Mouse (Mus musculus): ENCODE results near the gene Erbb3. TPM values are rescaled to one million over a fixed set of nuclear protein-coding genes. Genes with fewer than 3 reads are reported as not detected.

Gene Erbb3
- polyA plus RNA-seq, 1 experiment from 2014 or later, result 12.2 TPM

DNA sequence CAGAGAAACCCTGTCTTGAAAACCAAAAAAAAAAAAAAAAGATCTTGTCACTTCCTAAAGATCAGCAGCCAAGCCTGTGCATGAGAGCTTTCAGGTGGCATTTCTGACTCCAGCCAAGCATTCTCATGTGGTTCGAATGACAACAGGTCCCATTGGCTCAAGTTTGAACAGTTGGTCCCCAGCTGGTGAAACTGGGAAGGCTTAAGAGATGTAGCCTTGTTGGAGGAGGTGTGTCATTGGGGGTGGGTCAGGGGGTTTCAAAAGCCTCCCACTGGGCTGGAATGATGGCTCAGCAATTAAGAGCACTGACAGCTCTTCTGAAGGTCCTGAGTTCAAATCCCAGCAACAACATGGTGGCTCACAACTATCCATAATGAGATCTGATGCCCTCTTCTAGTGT lies 12.0 kb upstream of the Erbb3 start:
- H3K9me3 ChIP-seq, result no peaks in the 10 kb centered on the region
- H3K36me3 ChIP-seq (replicated peaks), result no peaks in the 10 kb centered on the region
- H3K4me3 ChIP-seq, result no peak overlapping the region
- peaks cover 6% of the 10 kb centered on the region; the same call in 1 of the 2 replicates for H3K4me1 ChIP-seq
- 94% methylated on average over 1 of the region's 1 CpGs for WGBS
- H3K27ac ChIP-seq (replicated peaks), result no peak overlapping the region
- DNase-seq (ENCODE audit: low spot score), result no peak
- no peaks in the 10 kb centered on the region for H3K27me3 ChIP-seq (replicated peaks; ENCODE audit: low read depth, poor library complexity, severe bottlenecking)

DNA sequence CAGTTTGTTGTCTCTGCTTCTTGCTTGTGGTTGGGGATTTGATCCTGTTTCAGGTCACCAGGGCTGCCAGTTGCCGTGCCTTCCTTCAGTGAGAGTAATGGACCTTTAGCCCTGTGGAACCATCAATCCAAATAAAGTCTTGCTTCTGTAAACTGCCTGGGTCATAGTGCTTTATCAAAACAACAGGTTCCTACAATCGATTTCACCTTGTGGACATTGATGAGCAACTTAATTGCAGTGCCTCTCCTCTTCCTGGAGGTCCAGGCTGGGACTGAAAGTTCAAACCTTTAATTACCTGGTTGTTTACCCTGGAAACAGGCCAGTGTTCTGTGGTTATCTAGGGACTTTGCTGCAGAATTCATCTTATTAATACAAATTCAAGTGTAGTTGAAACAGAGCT lies 9.0 kb upstream of the Erbb3 start:
- no peaks in the 10 kb centered on the region for H3K9me3 ChIP-seq
- no peak overlapping the region for H3K4me3 ChIP-seq
- 71% methylated on average over 2 of the region's 2 CpGs for WGBS
- no peaks in the 10 kb centered on the region for H3K27me3 ChIP-seq (replicated peaks; ENCODE audit: low read depth, poor library complexity, severe bottlenecking)
- no peaks in the 10 kb centered on the region for H3K36me3 ChIP-seq (replicated peaks)
- DNase-seq (ENCODE audit: low spot score), result no peak
- no peak overlapping the region for H3K27ac ChIP-seq (replicated peaks)
- H3K4me1 ChIP-seq, result no peaks in the 10 kb centered on the region

DNA sequence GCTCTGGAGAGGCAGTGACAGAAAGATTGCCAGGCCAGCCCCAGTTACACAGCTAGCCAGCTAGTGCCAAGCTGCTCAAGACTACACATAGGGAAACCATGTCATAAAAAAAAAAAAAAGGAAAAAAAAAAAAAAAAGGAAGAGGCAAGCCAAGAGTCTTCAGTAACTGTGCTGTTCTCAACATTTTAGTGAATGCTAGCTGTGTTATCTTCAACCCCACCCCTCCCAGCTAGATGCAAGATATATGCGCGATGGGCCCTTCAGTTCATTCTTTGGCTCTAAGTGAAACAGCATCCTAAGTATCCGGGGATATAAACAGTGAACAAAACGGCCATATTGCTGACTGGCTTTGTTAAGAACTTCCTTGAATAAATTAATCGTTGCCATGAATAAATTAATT lies 3.3 kb upstream of the Erbb3 start:
- Histone ChIP-seq H3K36me3 (replicated peaks) (no peaks in the 10 kb centered on the region), H3K4me3 (no peak overlapping the region), H3K9me3 (no peaks in the 10 kb centered on the region), H3K27me3 (replicated peaks; ENCODE audit: low read depth, poor library complexity, severe bottlenecking) (peaks cover 25% of the 10 kb centered on the region), H3K4me1 (peaks cover 24% of the 10 kb centered on the region), H3K27ac (replicated peaks) (no peak overlapping the region)
- no peak for DNase-seq (ENCODE audit: low spot score)
- 82% methylated on average over 5 of the region's 5 CpGs for WGBS

DNA sequence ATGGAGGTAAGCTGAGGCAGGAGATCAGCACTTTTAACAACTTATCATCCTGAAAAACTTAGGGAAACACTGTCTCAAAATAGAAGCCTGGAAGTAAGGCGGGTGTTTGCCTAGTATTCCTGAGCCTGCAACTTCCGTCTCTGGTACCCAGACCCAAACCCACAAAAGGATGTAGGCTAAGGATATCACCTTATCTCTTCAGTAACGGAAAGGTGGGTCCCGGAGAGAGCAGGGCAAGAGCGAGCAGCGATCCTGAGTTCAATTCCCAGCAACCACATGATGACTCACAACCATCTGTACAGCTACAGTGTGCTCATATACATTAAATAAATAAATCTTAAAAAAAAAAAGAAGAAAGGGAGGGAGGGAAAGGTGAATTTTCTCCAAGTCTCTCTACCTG lies 2.0 kb upstream of the Erbb3 start:
- DNase-seq (ENCODE audit: low spot score), result no peak
- Histone ChIP-seq H3K27ac (replicated peaks) (no peak overlapping the region), H3K4me1 (peaks cover 37% of the 10 kb centered on the region), H3K36me3 (replicated peaks) (no peaks in the 10 kb centered on the region), H3K4me3 (no peak overlapping the region), H3K9me3 (no peaks in the 10 kb centered on the region), H3K27me3 (replicated peaks; ENCODE audit: low read depth, poor library complexity, severe bottlenecking) (peaks cover 39% of the 10 kb centered on the region)
- 89% methylated on average over 6 of the region's 6 CpGs for WGBS

DNA sequence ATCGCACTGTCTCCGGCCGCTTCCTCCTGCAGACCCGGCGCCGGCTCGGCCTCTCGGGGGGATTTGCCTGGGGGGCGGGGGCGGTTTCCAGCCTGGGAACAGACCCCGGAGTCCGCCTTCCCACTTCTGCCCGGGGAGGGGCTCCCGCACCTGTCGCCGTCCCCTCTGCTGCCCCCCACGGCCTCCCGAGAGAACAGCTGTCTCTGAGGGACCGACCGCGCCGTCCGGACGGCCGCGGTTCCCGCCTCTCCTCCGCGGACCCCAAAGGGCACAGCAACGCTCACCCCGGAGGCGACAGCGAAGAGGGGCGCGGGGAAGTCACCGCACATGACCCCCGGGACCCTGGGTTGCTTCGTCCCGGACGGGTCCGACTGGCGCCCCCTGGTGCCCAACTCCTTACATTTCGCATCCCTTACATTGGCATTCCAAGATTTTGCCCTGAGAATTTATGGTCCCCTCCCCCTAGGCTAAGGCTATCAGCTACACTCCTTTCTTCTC lies 790 bp upstream of the Erbb3 start:
- Histone ChIP-seq H3K27me3 (replicated peaks; ENCODE audit: low read depth, poor library complexity, severe bottlenecking) (peaks cover 51% of the 10 kb centered on the region), H3K4me1 (peaks cover 42% of the 10 kb centered on the region), H3K4me3 (peak overlapping the region; percentile 71), H3K27ac (replicated peaks) (peak overlapping the region; percentile 78), H3K9me3 (no peaks in the 10 kb centered on the region), H3K36me3 (replicated peaks) (no peaks in the 10 kb centered on the region)
- peak; percentile 85 for DNase-seq (ENCODE audit: low spot score)
- WGBS, result under 1% methylated on average over 43 of the region's 43 CpGs

DNA sequence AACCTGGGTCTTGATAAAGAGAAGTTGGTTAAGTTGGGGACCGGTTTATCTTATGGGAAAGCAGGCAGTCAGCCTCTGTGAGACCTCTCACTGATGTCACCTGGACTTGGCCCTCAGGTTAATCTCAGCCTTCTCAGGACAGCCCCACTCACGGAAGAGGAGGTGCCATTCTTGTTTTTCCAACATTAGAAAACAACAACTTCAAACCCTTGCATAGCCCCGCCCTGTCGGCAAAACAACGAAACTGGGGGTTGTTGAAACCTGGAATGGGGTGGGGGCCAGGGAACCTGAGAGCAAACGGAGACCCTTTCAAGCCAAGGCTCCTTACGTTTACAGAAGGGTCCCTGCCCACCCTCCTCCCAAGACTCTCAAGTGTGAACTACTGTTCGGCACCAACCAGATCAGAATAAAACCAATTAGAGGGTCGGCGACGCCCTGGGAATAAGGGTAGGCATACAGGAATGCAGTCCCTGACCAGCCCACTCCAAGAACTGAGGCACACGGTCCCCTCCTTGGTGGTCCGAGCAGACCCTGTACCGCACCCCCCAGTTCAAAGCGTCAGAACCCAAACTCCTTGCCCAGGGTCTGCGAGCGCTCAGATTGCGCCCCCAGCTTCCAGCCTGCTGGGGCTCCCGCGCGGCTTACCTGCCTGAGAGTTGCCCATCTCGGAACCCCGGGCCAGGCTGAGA lies 533 bp downstream of the Erbb3 start:
- DNase-seq (ENCODE audit: low spot score), result no peak
- H3K4me3 ChIP-seq, result peak overlapping the region; percentile 71
- no peaks in the 10 kb centered on the region for H3K36me3 ChIP-seq (replicated peaks)
- 2% methylated on average over 23 of the region's 23 CpGs for whole genome bisulfite sequencing
- H3K9me3 ChIP-seq, result no peaks in the 10 kb centered on the region
- peaks cover 53% of the 10 kb centered on the region for H3K4me1 ChIP-seq
- peaks cover 63% of the 10 kb centered on the region for H3K27me3 ChIP-seq (replicated peaks; ENCODE audit: low read depth, poor library complexity, severe bottlenecking)
- peak overlapping the region; percentile 78 for H3K27ac ChIP-seq (replicated peaks)

DNA sequence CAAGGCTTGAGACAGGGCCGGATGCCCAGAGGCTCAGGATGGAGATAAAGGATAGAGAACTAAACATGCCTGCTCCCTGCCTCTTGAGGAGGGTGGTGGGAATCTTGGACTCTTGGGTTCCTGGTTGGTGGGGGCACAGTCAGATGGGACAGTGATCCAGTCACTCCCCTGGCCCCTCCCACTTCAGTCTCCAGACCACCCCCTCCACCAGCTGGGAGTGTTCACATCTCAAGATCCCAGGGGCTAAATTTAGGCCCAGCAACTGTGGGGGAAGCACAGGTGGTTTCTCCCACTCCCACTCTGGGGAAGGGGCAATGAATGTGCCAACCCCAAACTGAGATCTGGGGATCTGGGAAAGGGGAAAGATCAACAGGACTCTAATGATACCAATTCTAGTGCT lies 1.3 kb downstream of the Erbb3 start:
- H3K4me1 ChIP-seq, result peaks cover 60% of the 10 kb centered on the region
- H3K27ac ChIP-seq (replicated peaks), result peak overlapping the region; percentile 26
- 17% methylated on average over 1 of the region's 1 CpGs for WGBS
- peak overlapping the region; percentile 71 for H3K4me3 ChIP-seq
- no peak for DNase-seq (ENCODE audit: low spot score)
- H3K9me3 ChIP-seq, result no peaks in the 10 kb centered on the region
- H3K27me3 ChIP-seq (replicated peaks; ENCODE audit: low read depth, poor library complexity, severe bottlenecking), result peaks cover 66% of the 10 kb centered on the region
- H3K36me3 ChIP-seq (replicated peaks), result no peaks in the 10 kb centered on the region

DNA sequence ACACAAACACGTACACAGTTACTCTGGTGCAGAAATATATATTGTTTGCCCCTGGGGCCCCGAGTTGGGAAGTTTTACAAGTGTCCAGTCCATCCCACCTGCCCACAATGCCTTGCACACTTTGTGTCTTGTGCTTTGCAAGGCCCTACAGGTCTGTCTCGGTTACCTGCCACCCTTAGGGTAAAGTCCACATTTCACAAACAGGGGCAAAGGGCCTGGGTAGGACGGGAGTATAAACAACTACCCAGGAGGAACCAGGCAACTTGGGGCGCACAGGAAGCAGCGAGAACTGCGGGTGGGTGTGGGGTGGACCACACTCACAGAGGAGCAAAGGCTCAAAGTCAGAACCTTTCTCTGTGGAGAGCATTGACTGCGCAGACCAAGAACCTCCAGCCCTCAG lies 1.8 kb downstream of the Erbb3 start:
- Histone ChIP-seq H3K36me3 (replicated peaks) (no peaks in the 10 kb centered on the region), H3K9me3 (no peaks in the 10 kb centered on the region), H3K4me3 (peak overlapping the region; percentile 71), H3K27ac (replicated peaks) (peak overlapping the region; percentile 26; the same call in 1 of the 2 replicates), H3K4me1 (peaks cover 63% of the 10 kb centered on the region), H3K27me3 (replicated peaks; ENCODE audit: low read depth, poor library complexity, severe bottlenecking) (peaks cover 68% of the 10 kb centered on the region)
- DNase-seq (ENCODE audit: low spot score), result peak; percentile 19
- 39% methylated on average over 8 of the region's 8 CpGs for WGBS

DNA sequence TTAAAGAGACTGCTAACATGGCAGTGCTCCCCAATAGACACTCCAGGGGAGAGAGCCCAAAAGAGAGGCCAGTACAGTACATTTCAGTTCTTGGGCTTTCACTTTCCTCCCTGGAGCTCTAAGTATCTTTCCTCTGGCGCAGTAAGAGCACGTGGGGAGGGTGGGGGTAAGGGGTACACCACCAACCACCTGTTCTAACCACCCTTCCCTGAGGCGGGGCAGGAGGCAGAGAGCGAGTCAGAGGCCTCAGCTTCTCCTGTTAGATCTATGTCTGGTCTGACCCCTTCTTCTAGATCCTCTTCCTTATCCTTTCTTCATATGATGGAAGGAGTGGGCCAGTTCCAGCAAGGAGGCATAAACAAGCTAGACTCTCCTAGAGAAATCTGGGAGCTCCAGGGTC lies 2.3 kb downstream of the Erbb3 start:
- Histone ChIP-seq H3K4me3 (peak overlapping the region; percentile 71; the same call in 1 of the 2 replicates), H3K27ac (replicated peaks) (peak overlapping the region; percentile 26; the same call in 1 of the 2 replicates), H3K4me1 (peaks cover 63% of the 10 kb centered on the region), H3K27me3 (replicated peaks; ENCODE audit: low read depth, poor library complexity, severe bottlenecking) (peaks cover 70% of the 10 kb centered on the region), H3K36me3 (replicated peaks) (no peaks in the 10 kb centered on the region), H3K9me3 (no peaks in the 10 kb centered on the region)
- DNase-seq (ENCODE audit: low spot score), result no peak
- WGBS, result 36% methylated on average over 4 of the region's 4 CpGs

DNA sequence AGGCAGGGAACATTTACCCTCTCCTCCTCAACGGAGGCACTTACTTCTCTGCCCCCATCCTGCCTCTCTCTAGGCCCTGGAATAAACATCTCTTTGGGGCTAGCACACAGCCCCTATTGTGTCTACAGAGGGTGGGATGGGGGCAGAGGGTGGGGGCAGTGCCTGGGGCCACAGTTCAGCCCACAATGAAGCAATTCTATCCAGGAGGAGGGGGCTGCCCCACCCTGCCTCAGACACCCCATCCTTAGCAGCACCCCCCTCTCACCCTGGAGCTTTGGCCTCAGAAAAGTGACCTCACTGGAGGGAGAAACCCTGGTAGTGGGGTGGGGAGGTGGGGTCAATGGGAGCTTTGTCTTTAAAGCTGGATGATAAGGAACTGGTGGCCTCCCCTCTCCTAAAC lies 2.9 kb downstream of the Erbb3 start:
- H3K27me3 ChIP-seq (replicated peaks; ENCODE audit: low read depth, poor library complexity, severe bottlenecking), result peaks cover 70% of the 10 kb centered on the region
- 6% methylated on average over 1 of the region's 1 CpGs for WGBS

DNA sequence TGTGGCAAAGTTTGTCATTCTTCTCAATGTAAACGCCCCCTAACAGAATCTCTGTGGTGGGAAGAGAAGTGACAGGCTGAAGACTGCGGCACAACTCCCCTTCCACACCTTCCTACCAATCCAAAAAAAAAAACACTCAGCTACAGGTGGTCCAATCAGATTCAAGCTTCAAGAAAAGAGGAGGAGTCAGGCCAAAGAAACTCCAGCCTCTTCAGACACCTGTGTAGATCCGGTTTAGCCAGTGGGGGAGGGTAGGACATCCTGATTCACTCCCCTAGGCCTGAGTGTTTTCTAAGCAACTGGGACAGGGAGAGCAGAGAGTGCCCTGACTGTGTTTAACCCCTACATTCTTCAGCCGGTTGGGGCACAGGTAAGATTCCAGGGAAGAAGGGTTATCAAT lies 5.1 kb downstream of the Erbb3 start:
- peak; percentile 57 for DNase-seq (ENCODE audit: low spot score)
- Histone ChIP-seq H3K36me3 (replicated peaks) (peaks cover 4% of the 10 kb centered on the region; the same call in 1 of the 2 replicates), H3K27ac (replicated peaks) (no peak overlapping the region), H3K4me1 (peaks cover 53% of the 10 kb centered on the region), H3K27me3 (replicated peaks; ENCODE audit: low read depth, poor library complexity, severe bottlenecking) (peaks cover 61% of the 10 kb centered on the region), H3K4me3 (peak overlapping the region; percentile 33), H3K9me3 (no peaks in the 10 kb centered on the region)
- 15% methylated on average over 4 of the region's 4 CpGs for WGBS

More for the DNA sequence above, 2.9 kb downstream of the Erbb3 start:
- no peaks in the 10 kb centered on the region for H3K9me3 ChIP-seq
- H3K27ac ChIP-seq (replicated peaks), result peak overlapping the region; percentile 26
- peak overlapping the region; percentile 71; the same call in 1 of the 2 replicates for H3K4me3 ChIP-seq
- DNase-seq (ENCODE audit: low spot score), result peak; percentile 38
- 0 out of 2 replicates have a peak, but pooled peaks cover 2% of the 10 kb centered on the region for H3K36me3 ChIP-seq (replicated peaks)
- H3K4me1 ChIP-seq, result peaks cover 63% of the 10 kb centered on the region

DNA sequence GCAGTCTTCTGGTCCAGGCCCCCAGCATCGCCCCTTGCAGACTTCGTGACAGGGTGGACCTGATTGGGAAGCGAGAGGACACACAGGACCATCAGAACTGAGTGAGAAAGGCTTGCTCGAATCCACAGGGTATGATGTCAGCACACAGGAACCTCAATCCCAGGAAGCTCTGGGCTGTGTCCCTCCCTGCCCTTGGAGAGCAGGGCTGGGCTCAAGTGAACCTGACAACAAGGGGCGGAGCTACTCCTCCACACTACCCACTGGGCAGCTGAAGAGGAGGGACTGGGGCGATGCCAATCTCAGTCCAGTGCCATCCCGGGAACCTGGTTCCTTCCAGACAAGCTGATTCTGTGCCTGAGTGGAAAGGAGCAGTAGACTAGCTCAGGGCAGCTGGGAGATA lies 5.8 kb downstream of the Erbb3 start:
- H3K9me3 ChIP-seq, result no peaks in the 10 kb centered on the region
- 35% methylated on average over 7 of the region's 7 CpGs for WGBS
- peak overlapping the region; percentile 33 for H3K4me3 ChIP-seq
- H3K27me3 ChIP-seq (replicated peaks; ENCODE audit: low read depth, poor library complexity, severe bottlenecking), result peaks cover 54% of the 10 kb centered on the region
- peaks cover 46% of the 10 kb centered on the region for H3K4me1 ChIP-seq
- no peak overlapping the region for H3K27ac ChIP-seq (replicated peaks)
- DNase-seq (ENCODE audit: low spot score), result no peak
- H3K36me3 ChIP-seq (replicated peaks), result peaks cover 7% of the 10 kb centered on the region; the same call in 1 of the 2 replicates

DNA sequence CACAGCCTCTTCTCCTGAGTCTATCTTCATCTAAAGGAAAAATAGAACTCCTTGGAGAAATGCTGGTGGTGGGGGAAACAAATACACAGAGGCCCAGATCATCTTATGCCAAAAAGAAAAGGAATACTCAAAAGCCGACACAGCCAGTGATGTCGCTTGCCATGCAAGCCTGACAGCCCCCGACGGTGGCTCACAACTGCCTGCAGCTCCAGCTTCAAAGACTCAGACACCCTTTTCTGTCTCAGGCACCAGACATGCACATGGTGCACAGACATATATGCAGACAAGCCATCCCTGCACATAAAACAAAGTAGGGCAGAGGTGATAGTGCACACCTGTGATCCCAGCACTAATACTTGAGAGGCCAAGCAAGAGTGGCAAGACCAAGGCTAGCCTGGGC lies 9.7 kb downstream of the Erbb3 start:
- H3K9me3 ChIP-seq, result no peaks in the 10 kb centered on the region
- peaks cover 24% of the 10 kb centered on the region for H3K4me1 ChIP-seq
- H3K27ac ChIP-seq (replicated peaks), result no peak overlapping the region
- 89% methylated on average over 4 of the region's 4 CpGs for WGBS
- H3K36me3 ChIP-seq (replicated peaks), result peaks cover 36% of the 10 kb centered on the region
- H3K4me3 ChIP-seq, result no peak overlapping the region
- no peak for DNase-seq (ENCODE audit: low spot score)
- H3K27me3 ChIP-seq (replicated peaks; ENCODE audit: low read depth, poor library complexity, severe bottlenecking), result peaks cover 15% of the 10 kb centered on the region
